8 mouse cellular contexts compared by ENCODE assay signal in genomic region chr17:83526624-83527532, GRCm38 (mm10). TPM values are rescaled to one million over a fixed set of nuclear protein-coding genes. Genes with fewer than 3 reads are reported as not detected.
DNase-seq lines count a peak whose midpoint lies in the region; ATAC-seq and TF ChIP-seq lines count a peak whose summit lies in the region.

No protein-coding gene starts in this region.

- TF ChIP-seq POLR2A in spleen, adult 2 months (IDR thresholded peaks at IDR 0.05; ENCODE audit: low read depth, low read length): no peak
- TF ChIP-seq POLR2A in cerebellum, adult 2 months (IDR thresholded peaks at IDR 0.05; ENCODE audit: borderline replicate concordance, insufficient read depth, low read length): no peak

- peak; percentile 64 for DNase-seq in MEL-GATA-1-ER (ENCODE audit: extremely low read depth, low read depth)
- DNase-seq in c-Kit-positive CD71-negative TER-119-negative erythroid progenitor cells, embryonic 14.5 days (ENCODE audit: low read depth): peak; percentile 52
- peak; percentile 23 to 43 for DNase-seq in heart, adult 9 months (ENCODE audit: low spot score in 2 of 2)
- peak; percentile 62 for DNase-seq in lung, postnatal 14 days
- DNase-seq in spleen, adult 2 months (ENCODE audit: low read depth in 1 of 2, low spot score in 2 of 2): peak; percentile 30 to 33
- no peak for DNase-seq in cerebellum, adult 2 months
- no peak for DNase-seq in layer of hippocampus, postnatal 10 days (ENCODE audit: low spot score in 2 of 2)

- ATAC-seq in kidney, embryonic 14.5 days (ENCODE audit: low FRiP score, low TSS enrichment): peak; percentile 76

- no peak for TF ChIP-seq CTCF in spleen, adult 2 months (IDR thresholded peaks at IDR 0.05; ENCODE audit: extremely low read depth, insufficient read depth, insufficient read length, insufficient replicate concordance)
- no peak for TF ChIP-seq CTCF in cerebellum, adult 2 months (IDR thresholded peaks at IDR 0.05; ENCODE audit: borderline replicate concordance, insufficient read depth, low read depth, low read length)

- WGBS in kidney, embryonic 14.5 days: 26% methylated on average over 13 of the region's 13 CpGs
- WGBS in spleen, adult 2 months: 40% methylated on average over 13 of the region's 13 CpGs
- 63% methylated on average over 13 of the region's 13 CpGs for WGBS in cerebellum, adult 2 months

- H3K4me3 ChIP-seq in kidney, embryonic 14.5 days (ENCODE audit: low read length): 0 out of 2 replicates have a peak overlapping the region, but pooled peaks have one; percentile 7
- H3K4me3 ChIP-seq in spleen, adult 2 months (ENCODE audit: extremely low read depth, insufficient read depth, insufficient read length): peak overlapping the region; percentile 19; the same call in 1 of the 2 replicates
- no peak overlapping the region for H3K4me3 ChIP-seq in cerebellum, adult 2 months (replicated peaks; ENCODE audit: insufficient read depth, low read depth, low read length)

- H3K27me3 ChIP-seq in kidney, embryonic 14.5 days (ENCODE audit: control insufficient read depth, insufficient read depth, low read length): no peaks in the 10 kb centered on the region
- H3K27me3 ChIP-seq in spleen, adult 2 months (ENCODE audit: control insufficient read depth, insufficient read depth, low read length): no peaks in the 10 kb centered on the region
- H3K27me3 ChIP-seq in cerebellum, adult 2 months (ENCODE audit: control insufficient read depth, insufficient read depth, low read length): no peaks in the 10 kb centered on the region

- H3K4me1 ChIP-seq in kidney, embryonic 14.5 days (ENCODE audit: control insufficient read depth, insufficient read depth, low read length): peaks cover 34% of the 10 kb centered on the region
- H3K4me1 ChIP-seq in spleen, adult 2 months (ENCODE audit: control insufficient read depth, insufficient read depth, insufficient read length): peaks cover 3% of the 10 kb centered on the region
- H3K4me1 ChIP-seq in cerebellum, adult 2 months (ENCODE audit: control insufficient read depth, insufficient read depth, low read length): no peaks in the 10 kb centered on the region

- H3K36me3 ChIP-seq in kidney, embryonic 14.5 days (ENCODE audit: control insufficient read depth, insufficient read depth, low read length): no peaks in the 10 kb centered on the region
- H3K36me3 ChIP-seq in spleen, adult 2 months (ENCODE audit: control insufficient read depth, insufficient read depth, low read length): no peaks in the 10 kb centered on the region

- H3K4me2 ChIP-seq in kidney, embryonic 14.5 days (replicated peaks; ENCODE audit: low read depth, low read length): peak overlapping the region; percentile 37

- H3K27ac ChIP-seq in kidney, embryonic 14.5 days (ENCODE audit: low read depth, low read length): peak overlapping the region; percentile 85
- peak overlapping the region; percentile 69 for H3K27ac ChIP-seq in spleen, adult 2 months (ENCODE audit: insufficient read depth, low read length)
- H3K27ac ChIP-seq in cerebellum, adult 2 months (ENCODE audit: insufficient read depth, low read length): no peak overlapping the region

- no peaks in the 10 kb centered on the region for H3K9me3 ChIP-seq in kidney, embryonic 14.5 days (ENCODE audit: control insufficient read depth, low read length)

- H3K9ac ChIP-seq in kidney, embryonic 14.5 days (ENCODE audit: low read depth, low read length): peak overlapping the region; percentile 40; the same call in 1 of the 2 replicates

RNA-seq across cellular contexts. Expression of gene Cox7a2l, which starts 9.7 kb away (rescaled TPM):
- polyA plus RNA-seq in kidney, embryonic 14.5 days (2014; fragmentation: Nextera tagmentation; extraction: Ambion mirVana): 199 and 214 TPM in 2 replicates
- 78.0 and 82.0 TPM in 2 replicates for polyA plus RNA-seq in spleen, adult 2 months (2012; rRNA removed)
- 254 and 280 TPM in 2 replicates for polyA plus RNA-seq in cerebellum, adult 2 months (2012; rRNA removed)
- 100 to 1,000 TPM; 177 to 189 TPM for total RNA-seq in layer of hippocampus, postnatal 10 days (2021)

Comparison
In these comparisons a context has a peak if more than half of its experiments do, and no peak if none do; other contexts are left out.
1. DNase-seq: peak in MEL-GATA-1-ER (single experiment), c-Kit-positive CD71-negative TER-119-negative erythroid progenitor cells, embryonic 14.5 days (single experiment), heart, adult 9 months (2 of 2), lung, postnatal 14 days (single experiment) and spleen, adult 2 months (2 of 2); none in cerebellum, adult 2 months (0 of 2) and layer of hippocampus, postnatal 10 days (0 of 2).